Mouse (Mus musculus): ENCODE results near the gene Impg1.

The Impg1 gene

GRCm38 (mm10) chr9:80277157-80277556, 188.1 kb downstream of the Impg1 start:
- DNase-seq: no peak

DNA sequence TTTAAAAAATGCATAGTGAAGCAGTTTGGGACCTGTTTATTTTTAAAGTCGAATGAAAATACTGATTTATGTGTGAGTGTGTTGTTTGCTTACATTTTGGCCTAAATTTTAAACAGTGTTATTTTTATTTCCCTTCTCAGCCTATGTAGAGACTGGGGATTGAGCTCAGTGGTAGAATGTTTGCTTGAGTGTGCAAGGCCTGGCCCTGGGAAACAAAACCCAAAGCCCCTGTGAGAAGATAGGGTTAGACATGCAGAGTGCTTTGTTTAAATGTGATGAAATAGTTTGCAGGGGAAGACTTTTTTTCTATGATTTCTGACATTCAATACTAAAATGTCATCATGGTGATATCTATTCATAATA, 189.5 kb downstream of the Impg1 start:
- DNase-seq: no peak

DNA sequence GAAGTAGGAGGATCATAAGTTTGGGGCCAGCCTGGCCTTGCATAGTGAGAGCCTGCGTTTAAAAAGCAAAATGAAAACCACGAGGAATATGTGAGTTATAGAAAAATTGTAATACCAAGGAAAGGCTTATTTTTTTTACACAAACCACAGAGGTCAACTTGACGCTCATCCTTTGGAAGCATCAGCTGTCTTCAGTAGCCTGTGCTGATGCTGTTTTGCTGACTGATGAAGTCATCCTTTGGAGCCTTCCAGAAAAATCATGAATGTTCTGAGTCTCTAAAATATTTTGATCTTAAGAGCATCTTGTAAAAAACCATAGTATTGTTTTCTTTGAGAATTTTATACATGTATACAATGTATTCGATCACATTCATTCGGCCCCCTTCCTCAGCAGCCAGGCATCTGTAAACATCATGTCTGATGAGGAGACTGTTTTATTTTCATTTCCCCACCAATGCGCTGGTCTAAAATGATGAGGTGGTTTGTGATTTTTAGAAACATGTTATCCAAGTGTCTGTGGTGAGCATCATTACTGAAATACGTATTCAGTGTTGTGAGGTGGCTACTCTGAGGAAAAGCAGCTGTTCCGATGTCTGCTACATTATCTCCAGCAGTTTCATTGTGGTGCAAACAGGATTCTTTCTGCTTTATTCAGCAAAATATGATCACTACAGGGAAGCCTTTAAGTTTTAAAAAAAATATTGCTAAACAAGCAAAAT, 190.1 kb downstream of the Impg1 start:
- no peak for DNase-seq

DNA sequence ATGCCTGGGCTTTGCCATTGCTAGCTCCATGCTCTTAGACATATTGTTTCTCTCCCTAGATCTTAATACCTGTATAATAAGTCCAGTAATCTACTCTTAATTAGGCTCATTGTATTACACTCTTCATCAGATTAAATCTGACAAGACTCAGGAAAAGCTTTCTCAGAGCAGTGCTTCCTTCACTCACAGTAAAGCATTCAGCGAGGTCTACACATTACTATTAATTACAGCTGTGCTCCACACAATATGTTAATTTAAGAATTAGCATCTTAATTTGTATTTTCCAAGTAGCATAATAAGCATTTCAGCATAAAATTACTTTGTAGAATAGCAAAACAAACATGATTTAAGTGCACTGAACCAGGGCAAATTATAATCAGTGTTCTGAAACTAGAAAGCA, 192.3 kb downstream of the Impg1 start:
- DNase-seq: no peak

- DNase-seq: no peak
These were observed 195.7 kb downstream of the Impg1 start for GRCm38 (mm10) chr9:80269596-80269995.

- DNase-seq: no peak
These were observed 198.8 kb downstream of the Impg1 start for GRCm38 (mm10) chr9:80266507-80266906.

- no peak for DNase-seq
These were observed 199.2 kb downstream of the Impg1 start for GRCm38 (mm10) chr9:80266086-80266485.

Data from lung, postnatal 14 days (tissue).